Mouse (Mus musculus): ENCODE measurements at regions not wholly inside any gene's neighbourhood (a gene's known extent, or its start where the extent isn't known, plus 50 kb on each side); places are given as distances from the start of the nearest gene placed in this dataset.

- ATAC-seq: no peak
- H3K27ac ChIP-seq (ENCODE audit: low read length): no peak overlapping the region
Observed at GRCm38 (mm10) chr15:97519919-97520345, 185.7 kb downstream of the Rpap3 start.

GRCm38 (mm10) chr15:97517926-97518325 lies 187.7 kb downstream of the Rpap3 start:
- Histone ChIP-seq H3K27ac (ENCODE audit: low read length) (no peak overlapping the region), H3K36me3 (ENCODE audit: control insufficient read depth, insufficient read depth, low read length) (no peaks in the 10 kb centered on the region), H3K4me2 (ENCODE audit: low read length) (no peak overlapping the region), H3K4me1 (ENCODE audit: control insufficient read depth, insufficient read depth, low read length) (peaks cover 7% of the 10 kb centered on the region; the same call in 1 of the 2 replicates), H3K27me3 (ENCODE audit: control insufficient read depth, insufficient read depth, low read depth, low read length) (no peaks in the 10 kb centered on the region), H3K9ac (ENCODE audit: low read depth, low read length) (no peak overlapping the region), H3K9me3 (replicated peaks; ENCODE audit: control insufficient read depth, low read length, poor library complexity, severe bottlenecking) (no peaks in the 10 kb centered on the region), H3K4me3 (ENCODE audit: low read depth, low read length) (no peak overlapping the region)
- WGBS: 49% methylated on average over 10 of the region's 10 CpGs
- ATAC-seq: 0 out of 2 replicates have a peak, but pooled peaks have one; percentile 36

More at GRCm38 (mm10) chr15:97519919-97520345, 185.7 kb downstream of the Rpap3 start:
- no peak overlapping the region for H3K4me2 ChIP-seq (ENCODE audit: low read length)
- H3K4me3 ChIP-seq (ENCODE audit: low read depth, low read length): no peak overlapping the region
- no peak overlapping the region for H3K9ac ChIP-seq (ENCODE audit: low read depth, low read length)
- 92% methylated on average over 8 of the region's 8 CpGs for WGBS
- H3K27me3 ChIP-seq (ENCODE audit: control insufficient read depth, insufficient read depth, low read depth, low read length): no peaks in the 10 kb centered on the region
- H3K9me3 ChIP-seq (replicated peaks; ENCODE audit: control insufficient read depth, low read length, poor library complexity, severe bottlenecking): no peaks in the 10 kb centered on the region
- no peaks in the 10 kb centered on the region for H3K36me3 ChIP-seq (ENCODE audit: control insufficient read depth, insufficient read depth, low read length)
- peaks cover 7% of the 10 kb centered on the region; the same call in 1 of the 2 replicates for H3K4me1 ChIP-seq (ENCODE audit: control insufficient read depth, insufficient read depth, low read length)

GRCm38 (mm10) chr15:97517188-97517587 lies 188.4 kb downstream of the Rpap3 start:
- Histone ChIP-seq H3K4me1 (ENCODE audit: control insufficient read depth, insufficient read depth, low read length) (peaks cover 7% of the 10 kb centered on the region; the same call in 1 of the 2 replicates), H3K9ac (ENCODE audit: low read depth, low read length) (no peak overlapping the region), H3K27ac (ENCODE audit: low read length) (no peak overlapping the region), H3K4me2 (ENCODE audit: low read length) (no peak overlapping the region), H3K9me3 (replicated peaks; ENCODE audit: control insufficient read depth, low read length, poor library complexity, severe bottlenecking) (no peaks in the 10 kb centered on the region), H3K27me3 (ENCODE audit: control insufficient read depth, insufficient read depth, low read depth, low read length) (no peaks in the 10 kb centered on the region), H3K36me3 (ENCODE audit: control insufficient read depth, insufficient read depth, low read length) (no peaks in the 10 kb centered on the region), H3K4me3 (ENCODE audit: low read depth, low read length) (no peak overlapping the region)
- no peak for ATAC-seq
- WGBS: 81% methylated on average over 11 of the region's 11 CpGs

GRCm38 (mm10) chr15:97515773-97516172 lies 189.9 kb downstream of the Rpap3 start:
- no peak overlapping the region for H3K9ac ChIP-seq (ENCODE audit: low read depth, low read length)
- no peaks in the 10 kb centered on the region for H3K27me3 ChIP-seq (ENCODE audit: control insufficient read depth, insufficient read depth, low read depth, low read length)
- no peaks in the 10 kb centered on the region for H3K36me3 ChIP-seq (ENCODE audit: control insufficient read depth, insufficient read depth, low read length)
- 86% methylated on average over 4 of the region's 4 CpGs for WGBS
- H3K9me3 ChIP-seq (replicated peaks; ENCODE audit: control insufficient read depth, low read length, poor library complexity, severe bottlenecking): no peaks in the 10 kb centered on the region; the same call in 1 of the 2 replicates
- no peak overlapping the region for H3K4me3 ChIP-seq (ENCODE audit: low read depth, low read length)
- no peak overlapping the region for H3K4me2 ChIP-seq (ENCODE audit: low read length)
- H3K4me1 ChIP-seq (ENCODE audit: control insufficient read depth, insufficient read depth, low read length): peaks cover 7% of the 10 kb centered on the region; the same call in 1 of the 2 replicates
- no peak overlapping the region for H3K27ac ChIP-seq (ENCODE audit: low read length)
- no peak for ATAC-seq

- Histone ChIP-seq H3K4me1 (ENCODE audit: control insufficient read depth, insufficient read depth, low read length) (no peaks in the 10 kb centered on the region), H3K9ac (ENCODE audit: low read depth, low read length) (no peak overlapping the region), H3K9me3 (replicated peaks; ENCODE audit: control insufficient read depth, low read length, poor library complexity, severe bottlenecking) (no peaks in the 10 kb centered on the region; the same call in none of the 2 replicates), H3K36me3 (ENCODE audit: control insufficient read depth, insufficient read depth, low read length) (no peaks in the 10 kb centered on the region), H3K27me3 (ENCODE audit: control insufficient read depth, insufficient read depth, low read depth, low read length) (no peaks in the 10 kb centered on the region), H3K4me2 (ENCODE audit: low read length) (no peak overlapping the region), H3K27ac (ENCODE audit: low read length) (no peak overlapping the region), H3K4me3 (ENCODE audit: low read depth, low read length) (no peak overlapping the region)
- WGBS: 91% methylated on average over 16 of the region's 16 CpGs
- no peak for ATAC-seq
Observed at GRCm38 (mm10) chr15:97507656-97508306, 197.8 kb downstream of the Rpap3 start.

GRCm38 (mm10) chr15:97507176-97507575 lies 198.4 kb downstream of the Rpap3 start:
- no peak for ATAC-seq
- Histone ChIP-seq H3K9ac (ENCODE audit: low read depth, low read length) (no peak overlapping the region), H3K36me3 (ENCODE audit: control insufficient read depth, insufficient read depth, low read length) (no peaks in the 10 kb centered on the region), H3K4me1 (ENCODE audit: control insufficient read depth, insufficient read depth, low read length) (no peaks in the 10 kb centered on the region), H3K27ac (ENCODE audit: low read length) (no peak overlapping the region), H3K9me3 (replicated peaks; ENCODE audit: control insufficient read depth, low read length, poor library complexity, severe bottlenecking) (no peaks in the 10 kb centered on the region; the same call in none of the 2 replicates), H3K4me3 (ENCODE audit: low read depth, low read length) (no peak overlapping the region), H3K27me3 (ENCODE audit: control insufficient read depth, insufficient read depth, low read depth, low read length) (no peaks in the 10 kb centered on the region), H3K4me2 (ENCODE audit: low read length) (no peak overlapping the region)
- WGBS: 90% methylated on average over 11 of the region's 11 CpGs

GRCm38 (mm10) chr15:97505715-97506114 lies 199.9 kb downstream of the Rpap3 start:
- H3K36me3 ChIP-seq (ENCODE audit: control insufficient read depth, insufficient read depth, low read length): no peaks in the 10 kb centered on the region
- 85% methylated on average over 11 of the region's 11 CpGs for WGBS
- no peak for ATAC-seq
- H3K9ac ChIP-seq (ENCODE audit: low read depth, low read length): no peak overlapping the region
- no peaks in the 10 kb centered on the region for H3K4me1 ChIP-seq (ENCODE audit: control insufficient read depth, insufficient read depth, low read length)
- H3K27ac ChIP-seq (ENCODE audit: low read length): no peak overlapping the region
- no peaks in the 10 kb centered on the region for H3K27me3 ChIP-seq (ENCODE audit: control insufficient read depth, insufficient read depth, low read depth, low read length)
- H3K4me2 ChIP-seq (ENCODE audit: low read length): no peak overlapping the region
- no peaks in the 10 kb centered on the region; the same call in none of the 2 replicates for H3K9me3 ChIP-seq (replicated peaks; ENCODE audit: control insufficient read depth, low read length, poor library complexity, severe bottlenecking)
- H3K4me3 ChIP-seq (ENCODE audit: low read depth, low read length): no peak overlapping the region

GRCm38 (mm10) chr15:97504325-97504724 lies 201.3 kb downstream of the Rpap3 start:
- 93% methylated on average over 1 of the region's 1 CpGs for WGBS
- no peak for ATAC-seq
- Histone ChIP-seq H3K4me3 (ENCODE audit: low read depth, low read length) (no peak overlapping the region), H3K27me3 (ENCODE audit: control insufficient read depth, insufficient read depth, low read depth, low read length) (no peaks in the 10 kb centered on the region), H3K4me1 (ENCODE audit: control insufficient read depth, insufficient read depth, low read length) (no peaks in the 10 kb centered on the region), H3K9me3 (replicated peaks; ENCODE audit: control insufficient read depth, low read length, poor library complexity, severe bottlenecking) (no peaks in the 10 kb centered on the region; the same call in 1 of the 2 replicates), H3K4me2 (ENCODE audit: low read length) (no peak overlapping the region), H3K36me3 (ENCODE audit: control insufficient read depth, insufficient read depth, low read length) (no peaks in the 10 kb centered on the region), H3K9ac (ENCODE audit: low read depth, low read length) (no peak overlapping the region), H3K27ac (ENCODE audit: low read length) (no peak overlapping the region)

GRCm38 (mm10) chr15:97502056-97502455 lies 203.6 kb downstream of the Rpap3 start:
- Histone ChIP-seq H3K4me2 (ENCODE audit: low read length) (no peak overlapping the region), H3K27ac (ENCODE audit: low read length) (no peak overlapping the region), H3K27me3 (ENCODE audit: control insufficient read depth, insufficient read depth, low read depth, low read length) (no peaks in the 10 kb centered on the region), H3K9me3 (replicated peaks; ENCODE audit: control insufficient read depth, low read length, poor library complexity, severe bottlenecking) (no peaks in the 10 kb centered on the region; the same call in 1 of the 2 replicates), H3K4me1 (ENCODE audit: control insufficient read depth, insufficient read depth, low read length) (no peaks in the 10 kb centered on the region), H3K36me3 (ENCODE audit: control insufficient read depth, insufficient read depth, low read length) (no peaks in the 10 kb centered on the region), H3K4me3 (ENCODE audit: low read depth, low read length) (no peak overlapping the region), H3K9ac (ENCODE audit: low read depth, low read length) (no peak overlapping the region)
- WGBS: 91% methylated on average over 7 of the region's 7 CpGs
- ATAC-seq: no peak
